Mouse (Mus musculus): ENCODE results near the gene Spdye4a.
"Not testable (repeated sequence)": the region's sequence is repeated elsewhere in the genome, so short reads cannot be mapped to it uniquely, and the experiment has no call there.

The Spdye4a gene

GRCm38 (mm10) chr5:143222287-143222686, 4.4 kb downstream of the Spdye4a start:
- DNase-seq = no peak

- no peak for DNase-seq
Measured at GRCm38 (mm10) chr5:143220996-143221395, 5.7 kb downstream of the Spdye4a start.

- DNase-seq = no peak
Measured at GRCm38 (mm10) chr5:143213832-143214231, 12.9 kb downstream of the Spdye4a start.

- DNase-seq = no peak
Measured at GRCm38 (mm10) chr5:143205015-143205414, 21.7 kb downstream of the Spdye4a start.

GRCm38 (mm10) chr5:143196506-143196905, 30.2 kb downstream of the Spdye4a start:
- no peak for DNase-seq

- DNase-seq = no peak
Measured at GRCm38 (mm10) chr5:143195166-143195565, 31.5 kb downstream of the Spdye4a start.

- not testable (repeated sequence) for DNase-seq
Measured at GRCm38 (mm10) chr5:143194747-143195146, 31.9 kb downstream of the Spdye4a start.

GRCm38 (mm10) chr5:143192806-143193205, 33.9 kb downstream of the Spdye4a start:
- no peak for DNase-seq

- DNase-seq = not testable (repeated sequence)
Measured at GRCm38 (mm10) chr5:143188014-143188413, 38.7 kb downstream of the Spdye4a start.

- peak; percentile 96 for DNase-seq
Measured at GRCm38 (mm10) chr5:143180255-143181076, 46.2 kb downstream of the Spdye4a start, which contains the start of the genes Rbak and Spdye4b. Gene Rbak (minus strand): TSS chr5:143180775. Gene Spdye4b (plus strand): TSS chr5:143181017.

GRCm38 (mm10) chr5:143179179-143179578, 47.5 kb downstream of the Spdye4a start:
- peak; percentile 23 for DNase-seq

GRCm38 (mm10) chr5:143177541-143178200, 49.0 kb downstream of the Spdye4a start:
- no peak for DNase-seq

GRCm38 (mm10) chr5:143175970-143176369, 50.7 kb downstream of the Spdye4a start:
- no peak for DNase-seq

All from cerebellum, adult 9-11 months (tissue).